Mouse (Mus musculus) midbrain, embryonic 10.5 days (tissue): ENCODE measurements around the gene Zdhhc8. TPM values are rescaled to one million over a fixed set of nuclear protein-coding genes. Genes with fewer than 3 reads are reported as not detected.

Experiments used
- DNase-seq: peaks from one replicate; pipeline ENCODE4 v3.0.0-alpha.2; 2017; ENCODE audit warnings: low spot score
- H3K27ac ChIP-seq: fragments of 300-500 bp; sonication (generic); replicated peaks from 2 replicates; pipeline ENCODE4 v1.5.1; 2016; ENCODE audit warnings: mild to moderate bottlenecking
- H3K27me3 ChIP-seq: fragments of 300-500 bp; sonication (generic); 2 replicates; pipeline ENCODE4 v1.6.1; 2016; ENCODE audit warnings: low read depth, mild to moderate bottlenecking; ENCODE audit not compliant: poor library complexity, severe bottlenecking
- H3K36me3 ChIP-seq: fragments of 300-500 bp; sonication (generic); 2 replicates; pipeline ENCODE4 v1.6.1; 2016; ENCODE audit warnings: mild to moderate bottlenecking, moderate library complexity
- H3K4me1 ChIP-seq: fragments of 300-500 bp; sonication (generic); 2 replicates; pipeline ENCODE4 v1.6.1; 2016
- H3K4me3 ChIP-seq: fragments of 300-500 bp; sonication (generic); 2 replicates; pipeline ENCODE4 v1.5.1; 2016; ENCODE audit warnings: mild to moderate bottlenecking, moderate library complexity
- H3K9me3 ChIP-seq: fragments of 300-500 bp; sonication (generic); replicated peaks from 2 replicates; pipeline ENCODE4 v1.6.1; 2016; ENCODE audit warnings: mild to moderate bottlenecking
- WGBS: fragments of 180-500 bp; shearing (Covaris S2); methylation state at CpG from one replicate; pipeline ENCODE4 v1.1.7; 2016; 5-methylcytosine and 5-hydroxymethylcytosine counted together
- polyA plus RNA-seq: library from polyadenylated mRNA; unstranded; fragments of >200 nt; fragmentation: Nextera tagmentation; extraction: Ambion mirVana; gene quantifications from 2 replicates; pipeline ENCODE4 v1.2.1, GENCODE M21; 2016

The Zdhhc8 gene
- polyA plus RNA-seq, 1 experiment from 2014 or later = 9.4 TPM

DNA sequence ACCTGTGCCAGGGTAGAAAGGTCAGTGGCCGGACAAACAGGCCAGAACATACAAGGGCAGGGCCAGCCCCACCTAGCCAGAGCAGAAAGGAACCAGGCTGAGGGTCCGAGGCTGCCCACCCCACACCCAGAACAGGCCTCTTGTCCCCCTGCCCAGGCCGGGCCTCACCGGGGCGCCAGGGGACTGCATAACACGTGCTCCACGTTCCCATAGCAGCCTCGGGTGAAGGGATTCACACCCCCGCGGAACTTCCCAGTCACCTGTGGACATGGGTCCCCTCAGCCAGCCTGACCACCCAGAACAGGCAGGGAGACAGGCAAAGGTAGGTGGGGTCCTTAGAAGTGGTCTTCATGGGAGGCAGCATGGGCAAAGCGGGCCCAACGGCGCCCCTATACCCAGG is 7.7 kb downstream of the Zdhhc8 start:
- 92% methylated on average over 13 of the region's 13 CpGs for WGBS
- no peaks in the 10 kb centered on the region for H3K27me3 ChIP-seq
- H3K4me1 ChIP-seq = 0 out of 2 replicates have a peak, but pooled peaks cover 3% of the 10 kb centered on the region
- no peak overlapping the region for H3K4me3 ChIP-seq
- no peak for DNase-seq
- no peaks in the 10 kb centered on the region for H3K9me3 ChIP-seq
- peaks cover 75% of the 10 kb centered on the region for H3K36me3 ChIP-seq
- no peak overlapping the region for H3K27ac ChIP-seq

- Histone ChIP-seq H3K4me1 (peaks cover 25% of the 10 kb centered on the region), H3K4me3 (no peak overlapping the region), H3K9me3 (no peaks in the 10 kb centered on the region), H3K27me3 (no peaks in the 10 kb centered on the region), H3K27ac (no peak overlapping the region), H3K36me3 (peaks cover 62% of the 10 kb centered on the region)
- WGBS = 90% methylated on average over 11 of the region's 11 CpGs
- DNase-seq = no peak
Measured at GRCm38 (mm10) chr16:18222188-18222587, 12.7 kb downstream of the Zdhhc8 start.

- Histone ChIP-seq H3K27ac (no peak overlapping the region), H3K9me3 (no peaks in the 10 kb centered on the region), H3K4me3 (no peak overlapping the region), H3K4me1 (peaks cover 25% of the 10 kb centered on the region), H3K27me3 (no peaks in the 10 kb centered on the region), H3K36me3 (peaks cover 55% of the 10 kb centered on the region)
- no peak for DNase-seq
- WGBS = 78% methylated on average over 11 of the region's 11 CpGs
Measured at GRCm38 (mm10) chr16:18221543-18221898, 13.4 kb downstream of the Zdhhc8 start.

DNA sequence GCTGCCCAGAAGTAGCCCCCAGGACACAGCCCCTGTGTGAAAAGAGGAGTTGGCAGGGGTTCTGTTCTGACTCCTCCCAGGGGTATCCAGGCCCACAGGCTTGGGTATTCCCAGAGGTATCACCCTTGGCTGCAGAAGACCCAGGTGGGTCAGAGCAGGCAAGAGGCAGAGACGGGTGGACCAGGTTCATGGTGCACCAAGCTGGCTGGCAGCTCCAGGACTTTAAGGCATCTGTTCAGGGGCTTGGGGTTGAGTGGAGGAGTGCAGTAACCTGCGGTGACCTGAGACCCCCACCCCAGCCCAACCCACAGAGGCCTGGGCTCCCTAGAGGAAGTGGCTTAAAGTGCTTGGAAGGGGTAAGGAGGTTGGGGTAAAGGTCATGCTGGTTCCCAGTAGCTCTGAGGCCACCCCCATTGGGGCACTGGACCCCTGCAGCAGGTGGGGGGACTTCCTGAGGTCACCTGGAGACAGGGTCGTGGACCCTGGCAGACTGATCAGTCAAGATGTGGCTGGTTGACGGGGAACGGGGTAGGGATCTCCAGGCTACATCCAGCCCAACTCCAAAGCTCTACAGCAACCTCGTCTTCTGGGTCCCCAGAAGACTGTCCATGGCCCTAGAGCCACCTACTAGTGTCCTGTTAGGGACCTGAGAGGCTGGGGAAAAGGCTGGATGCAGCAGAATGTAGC is 13.9 kb downstream of the Zdhhc8 start:
- no peak overlapping the region for H3K4me3 ChIP-seq
- WGBS = 90% methylated on average over 6 of the region's 6 CpGs
- no peak overlapping the region for H3K27ac ChIP-seq
- H3K4me1 ChIP-seq = peaks cover 29% of the 10 kb centered on the region
- H3K36me3 ChIP-seq = peaks cover 50% of the 10 kb centered on the region
- H3K9me3 ChIP-seq = no peaks in the 10 kb centered on the region
- DNase-seq = no peak
- H3K27me3 ChIP-seq = no peaks in the 10 kb centered on the region

GRCm38 (mm10) chr16:18220001-18220400 is 14.9 kb downstream of the Zdhhc8 start:
- Histone ChIP-seq H3K27ac (peak overlapping the region; percentile 42), H3K9me3 (no peaks in the 10 kb centered on the region), H3K4me3 (no peak overlapping the region), H3K36me3 (peaks cover 40% of the 10 kb centered on the region), H3K4me1 (peaks cover 33% of the 10 kb centered on the region), H3K27me3 (no peaks in the 10 kb centered on the region)
- DNase-seq = no peak
- 65% methylated on average over 8 of the region's 8 CpGs for WGBS

DNA sequence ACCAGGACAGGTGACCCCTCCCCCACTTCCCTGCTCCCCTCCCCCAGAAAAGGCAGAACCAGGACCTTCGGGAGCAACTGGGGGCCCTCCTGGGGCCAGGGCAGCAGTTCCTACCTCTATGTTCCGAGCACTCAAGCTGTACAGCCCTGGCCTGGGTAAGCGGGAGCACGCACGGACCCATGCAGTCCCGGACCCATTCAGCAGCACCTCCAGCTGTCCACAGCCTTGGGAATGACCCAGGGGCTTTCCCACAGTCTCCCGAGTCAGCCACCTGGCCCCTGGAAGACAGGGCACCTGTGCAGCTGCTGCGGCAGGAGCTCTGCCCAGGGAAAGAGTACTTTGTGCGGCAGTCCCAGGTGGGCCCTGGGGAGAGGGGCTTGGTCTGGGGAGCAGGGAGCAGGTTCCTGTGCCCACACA is 16.3 kb downstream of the Zdhhc8 start:
- Histone ChIP-seq H3K36me3 (peaks cover 26% of the 10 kb centered on the region), H3K4me1 (peaks cover 47% of the 10 kb centered on the region), H3K9me3 (no peaks in the 10 kb centered on the region), H3K4me3 (no peak overlapping the region), H3K27me3 (no peaks in the 10 kb centered on the region), H3K27ac (peak overlapping the region; percentile 42)
- no peak for DNase-seq
- WGBS = 85% methylated on average over 9 of the region's 9 CpGs

GRCm38 (mm10) chr16:18217579-18217978 is 17.4 kb downstream of the Zdhhc8 start, which contains the start of gene Ccdc188:
TSS of gene Ccdc188 (plus strand) at chr16:18217879.
- Histone ChIP-seq H3K4me3 (no peak within 1 kb of the TSS), H3K27me3 (no peaks in the 10 kb centered on the region), H3K36me3 (peaks cover 16% of the 10 kb centered on the region), H3K4me1 (peaks cover 58% of the 10 kb centered on the region), H3K27ac (peak within 1 kb of the TSS; percentile 42), H3K9me3 (no peaks in the 10 kb centered on the region)
- WGBS = 90% methylated on average over 4 of the region's 4 CpGs
- no peak for DNase-seq

DNA sequence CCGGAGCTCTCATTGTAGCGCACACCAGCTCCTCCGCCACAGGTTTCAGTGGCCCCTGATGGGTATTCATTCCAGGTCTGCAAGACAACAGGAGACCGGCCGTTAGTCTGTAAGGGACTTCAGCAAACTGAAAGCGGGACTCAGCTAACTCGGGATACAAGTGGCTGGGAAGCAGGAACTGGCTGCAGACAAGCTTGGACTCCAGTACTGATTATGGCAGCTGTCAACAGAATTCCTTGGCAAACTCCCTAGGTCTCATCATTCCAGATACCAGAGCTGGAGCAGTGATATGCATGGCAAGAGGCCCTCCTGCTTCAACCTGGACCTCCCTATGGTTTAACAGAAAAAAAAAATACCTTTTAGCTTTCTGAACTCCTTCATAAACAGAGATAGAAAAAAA is 20.1 kb downstream of the Zdhhc8 start:
- Histone ChIP-seq H3K27ac (peak overlapping the region; percentile 82), H3K36me3 (no peaks in the 10 kb centered on the region), H3K27me3 (peaks cover 18% of the 10 kb centered on the region; the same call in 1 of the 2 replicates), H3K4me3 (peak overlapping the region; percentile 27; the same call in 1 of the 2 replicates), H3K4me1 (peaks cover 50% of the 10 kb centered on the region), H3K9me3 (no peaks in the 10 kb centered on the region)
- WGBS = 89% methylated on average over 7 of the region's 7 CpGs
- DNase-seq = no peak

- H3K4me1 ChIP-seq = peaks cover 41% of the 10 kb centered on the region
- peak overlapping the region; percentile 27; the same call in 1 of the 2 replicates for H3K4me3 ChIP-seq
- H3K36me3 ChIP-seq = no peaks in the 10 kb centered on the region
- no peaks in the 10 kb centered on the region for H3K9me3 ChIP-seq
- peak; percentile 94 for DNase-seq
- H3K27ac ChIP-seq = peak overlapping the region; percentile 82
- WGBS = 37% methylated on average over 6 of the region's 6 CpGs
- H3K27me3 ChIP-seq = peaks cover 21% of the 10 kb centered on the region; the same call in 1 of the 2 replicates
Measured at GRCm38 (mm10) chr16:18213689-18214088, 21.2 kb downstream of the Zdhhc8 start.

DNA sequence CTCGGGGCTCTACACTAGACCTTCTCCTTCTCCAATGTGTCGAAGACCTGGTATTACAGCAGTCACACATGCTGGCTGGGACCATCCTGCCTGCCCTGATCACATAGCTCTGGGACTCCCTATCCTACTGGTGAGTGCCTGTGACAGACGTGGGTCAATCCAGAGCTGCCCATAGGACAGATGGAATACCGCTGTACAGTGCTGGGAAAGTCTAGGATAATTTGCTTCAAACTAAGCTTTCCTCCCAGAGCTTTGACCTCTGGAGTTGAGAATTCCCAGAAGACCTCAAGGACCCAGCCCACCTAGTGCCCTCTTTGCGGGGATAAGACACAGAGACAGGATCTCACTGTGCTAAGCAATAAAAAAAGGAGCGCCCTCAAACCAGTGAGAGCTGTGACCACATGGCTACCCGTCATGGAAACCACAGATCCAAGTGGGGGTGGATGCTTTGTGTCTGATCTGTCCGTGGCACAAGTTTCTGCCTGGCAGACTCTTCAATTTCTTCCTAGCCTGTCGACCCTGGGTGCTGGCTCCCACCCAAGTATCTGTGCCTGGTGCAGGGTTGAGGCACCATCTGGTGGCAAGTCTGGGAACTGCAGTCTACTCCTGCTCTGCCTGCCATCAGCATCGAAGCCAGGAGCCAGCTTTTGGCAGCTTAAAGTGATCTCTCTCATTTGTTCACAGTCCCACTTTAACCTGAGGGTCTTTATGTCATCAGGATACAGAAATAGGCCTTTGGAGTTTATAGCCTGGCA is 23.3 kb downstream of the Zdhhc8 start:
- H3K27ac ChIP-seq = no peak overlapping the region
- WGBS = 49% methylated on average over 10 of the region's 10 CpGs

GRCm38 (mm10) chr16:18210701-18211416 is 24.1 kb downstream of the Zdhhc8 start:
- Histone ChIP-seq H3K27ac (no peak overlapping the region), H3K9me3 (no peaks in the 10 kb centered on the region), H3K36me3 (no peaks in the 10 kb centered on the region), H3K4me1 (peaks cover 33% of the 10 kb centered on the region), H3K4me3 (no peak overlapping the region), H3K27me3 (peaks cover 21% of the 10 kb centered on the region; the same call in 1 of the 2 replicates)
- 25% methylated on average over 8 of the region's 8 CpGs for WGBS
- peak; percentile 69 for DNase-seq

More for the DNA sequence above, 23.3 kb downstream of the Zdhhc8 start:
- H3K4me3 ChIP-seq = no peak overlapping the region
- H3K27me3 ChIP-seq = peaks cover 21% of the 10 kb centered on the region; the same call in 1 of the 2 replicates
- H3K36me3 ChIP-seq = no peaks in the 10 kb centered on the region
- no peaks in the 10 kb centered on the region for H3K9me3 ChIP-seq
- peak; percentile 86 for DNase-seq
- H3K4me1 ChIP-seq = peaks cover 38% of the 10 kb centered on the region

DNA sequence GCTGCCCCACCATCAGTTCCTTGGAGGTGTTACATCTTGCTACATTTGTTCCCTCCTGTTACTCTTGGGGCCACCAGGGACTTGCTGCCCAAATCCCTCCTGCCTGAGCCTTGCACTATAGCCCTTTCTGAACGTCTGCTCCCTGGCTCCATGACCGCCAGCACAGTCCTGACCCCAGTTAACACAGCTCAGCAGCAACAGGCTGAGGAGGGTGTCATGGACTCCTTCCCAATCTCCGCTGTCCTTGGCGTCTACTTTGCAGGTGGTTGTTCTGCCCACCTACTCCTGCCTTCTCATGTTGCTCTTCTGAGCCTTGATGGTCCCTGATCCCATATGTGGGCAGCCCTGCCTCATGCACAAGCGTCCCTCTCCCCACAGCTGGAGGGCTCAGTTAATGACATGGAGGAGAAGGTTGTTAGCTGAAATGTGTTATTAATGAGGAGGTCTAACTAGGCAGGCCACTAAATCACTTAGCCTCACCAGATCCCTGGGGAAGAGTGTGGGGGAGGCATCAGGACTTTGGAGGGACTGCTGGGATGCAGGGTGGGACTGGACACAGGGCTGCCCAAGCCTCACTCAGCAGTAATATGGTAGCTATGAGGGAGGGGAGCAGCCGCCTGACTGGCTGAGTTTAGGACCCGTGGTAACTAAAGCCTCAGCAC is 31.4 kb downstream of the Zdhhc8 start:
- Histone ChIP-seq H3K4me3 (no peak overlapping the region), H3K27me3 (no peaks in the 10 kb centered on the region), H3K27ac (no peak overlapping the region), H3K9me3 (no peaks in the 10 kb centered on the region), H3K36me3 (no peaks in the 10 kb centered on the region), H3K4me1 (peaks cover 30% of the 10 kb centered on the region)
- no peak for DNase-seq
- WGBS = 72% methylated on average over 7 of the region's 7 CpGs
